Mouse (Mus musculus): Measurements from ENCODE around the gene Olfr519. TPM values are rescaled to one million over a fixed set of nuclear protein-coding genes. Genes with fewer than 3 reads are reported as not detected.

Gene Olfr519
- total and polyA plus RNA-seq, 3 experiments, result not detected

GRCm38 (mm10) chr7:108884906-108885305 lies 9.3 kb downstream of the Olfr519 start, which contains the start of gene Olfr518:
Gene Olfr518, minus strand, starts transcription at chr7:108885006.
- no peak for TF ChIP-seq SIN3A (IDR thresholded peaks at IDR 0.05; ENCODE audit: low read length)
- TF ChIP-seq SMC3 (IDR thresholded peaks at IDR 0.05; ENCODE audit: low read depth, low read length), result no peak
- no peak for TF ChIP-seq BHLHE40 (IDR thresholded peaks at IDR 0.05; ENCODE audit: borderline replicate concordance, low read depth, low read length)
- TF ChIP-seq MEF2A (IDR thresholded peaks at IDR 0.05; ENCODE audit: extremely low read depth, insufficient replicate concordance, low read depth, low read length, poor library complexity, severe bottlenecking), result no peak
- TF ChIP-seq GATA1 (IDR thresholded peaks at IDR 0.05; ENCODE audit: low read depth, low read length), result no peak
- no peaks in the 10 kb centered on the region for H3K36me3 ChIP-seq (ENCODE audit: control insufficient read depth in 1 of 2, insufficient read depth in 2 of 2, low read length in 2 of 2)
- H3K79me2 ChIP-seq (ENCODE audit: control insufficient read depth, insufficient read depth, low read length, poor library complexity), result no peaks in the 10 kb centered on the region

DNA sequence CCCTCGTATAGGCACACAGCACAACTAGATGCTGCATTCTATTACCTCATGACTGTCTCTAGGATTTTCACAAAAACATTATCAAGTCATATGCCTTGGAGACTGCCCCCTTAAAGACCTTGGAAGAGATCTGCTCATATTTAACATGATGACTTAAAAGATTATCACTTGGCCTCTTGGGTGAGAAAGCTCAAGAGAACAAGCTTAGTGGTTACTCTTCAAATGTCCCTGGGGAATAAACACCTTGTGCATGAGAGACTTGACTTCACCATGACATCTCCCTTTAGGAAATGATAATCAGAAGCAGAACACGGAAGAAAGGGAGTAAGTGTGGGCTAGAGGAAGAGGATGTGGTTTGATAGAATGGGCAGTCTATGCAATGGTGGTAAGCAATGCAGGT lies 21.9 kb downstream of the Olfr519 start, which contains the start of gene Olfr517:
Olfr517 (minus strand) TSS at position 101 of the 400 bp plus-strand sequence.
- TF ChIP-seq ZKSCAN1 (IDR thresholded peaks at IDR 0.05; ENCODE audit: low read depth, low read length), result no peak
- no peak for TF ChIP-seq MAX (IDR thresholded peaks at IDR 0.05; ENCODE audit: low read length)
- no peak for TF ChIP-seq E2F4 (IDR thresholded peaks at IDR 0.05; ENCODE audit: borderline replicate concordance, low read depth, low read length)
- TF ChIP-seq NELFE (IDR thresholded peaks at IDR 0.05; ENCODE audit: low read depth, low read length), result no peak
- TF ChIP-seq POLR2AphosphoS2 (IDR thresholded peaks at IDR 0.05; ENCODE audit: low read length), result no peak
- TF ChIP-seq MYC (IDR thresholded peaks at IDR 0.05; ENCODE audit: low read depth, low read length), result no peak
- TF ChIP-seq BHLHE40 (IDR thresholded peaks at IDR 0.05; ENCODE audit: borderline replicate concordance, low read depth, low read length), result no peak
- no peak for TF ChIP-seq MYB (IDR thresholded peaks at IDR 0.05; ENCODE audit: low read depth, low read length)
- TF ChIP-seq ZMIZ1 (IDR thresholded peaks at IDR 0.05; ENCODE audit: low read depth, low read length), result no peak
- TF ChIP-seq KAT2A (conservative IDR thresholded peaks at IDR 0.05; ENCODE audit: low read depth, low read length), result no peak
- TF ChIP-seq RCOR1 (IDR thresholded peaks at IDR 0.05; ENCODE audit: low read depth, low read length), result no peak
- Histone ChIP-seq H3K27ac (ENCODE audit: control insufficient read depth, low read depth, low read length) (no peak within 1 kb of the TSS), H3K36me3 (ENCODE audit: control insufficient read depth in 1 of 2, insufficient read depth in 2 of 2, low read length in 2 of 2) (no peaks in the 10 kb centered on the region), H3K4me1 (ENCODE audit: control insufficient read depth in 1 of 2, insufficient read depth in 2 of 2, low read length in 2 of 2) (no peaks in the 10 kb centered on the region), H3K9me3 (replicated peaks; ENCODE audit: insufficient read depth, low read length) (no peaks in the 10 kb centered on the region), H3K9ac (ENCODE audit: control insufficient read depth, low read depth, low read length, poor library complexity, severe bottlenecking) (no peak within 1 kb of the TSS), H3K4me3 (ENCODE audit: control insufficient read depth in 1 of 2, insufficient read depth in 1 of 2, low read depth in 2 of 2, low read length in 2 of 2) (no peak within 1 kb of the TSS), H3K79me2 (ENCODE audit: control insufficient read depth, insufficient read depth, low read length, poor library complexity) (no peaks in the 10 kb centered on the region), H3K27me3 (ENCODE audit: control insufficient read depth in 1 of 2, insufficient read depth in 2 of 2, low read length in 2 of 2) (no peaks in the 10 kb centered on the region)
- no peak for DNase-seq (ENCODE audit: low read depth, low spot score)

More at GRCm38 (mm10) chr7:108884906-108885305, 9.3 kb downstream of the Olfr519 start, which contains the start of gene Olfr518:
- no peak for DNase-seq (ENCODE audit: low read depth, low spot score)
- Histone ChIP-seq H3K4me3 (ENCODE audit: control insufficient read depth in 1 of 2, insufficient read depth in 1 of 2, low read depth in 2 of 2, low read length in 2 of 2) (no peak within 1 kb of the TSS), H3K9me3 (replicated peaks; ENCODE audit: insufficient read depth, low read length) (no peaks in the 10 kb centered on the region), H3K9ac (ENCODE audit: control insufficient read depth, low read depth, low read length, poor library complexity, severe bottlenecking) (no peak within 1 kb of the TSS), H3K4me1 (ENCODE audit: control insufficient read depth in 1 of 2, insufficient read depth in 2 of 2, low read length in 2 of 2) (no peaks in the 10 kb centered on the region), H3K27ac (ENCODE audit: control insufficient read depth, low read depth, low read length) (no peak within 1 kb of the TSS), H3K27me3 (ENCODE audit: control insufficient read depth in 1 of 2, insufficient read depth in 2 of 2, low read length in 2 of 2) (no peaks in the 10 kb centered on the region)

DNA sequence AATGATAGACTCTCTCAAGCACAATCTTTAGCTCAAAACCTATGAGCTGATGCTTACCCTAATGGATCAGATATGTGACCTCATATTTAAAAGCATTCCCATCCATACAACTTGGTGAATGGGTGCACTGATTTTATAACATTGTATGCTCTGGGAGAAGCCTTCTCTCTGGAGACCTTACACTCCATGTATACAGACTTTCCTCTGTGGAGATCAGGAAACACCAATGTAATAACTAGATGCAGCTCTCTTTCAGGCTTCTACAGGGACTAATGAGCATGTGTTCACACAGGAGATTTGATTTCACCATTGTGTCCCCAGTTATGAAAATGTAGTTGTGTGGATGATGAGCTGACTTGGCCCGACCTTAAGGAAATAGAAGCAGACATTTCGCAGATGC lies 43.8 kb downstream of the Olfr519 start, which contains the start of gene Olfr516:
Olfr516 (minus strand) TSS at position 101 of the 400 bp plus-strand sequence.
- no peaks in the 10 kb centered on the region for H3K4me1 ChIP-seq (ENCODE audit: control insufficient read depth in 1 of 2, insufficient read depth in 2 of 2, low read length in 2 of 2)
- H3K4me3 ChIP-seq (ENCODE audit: control insufficient read depth in 1 of 2, insufficient read depth in 1 of 2, low read depth in 2 of 2, low read length in 2 of 2), result no peak within 1 kb of the TSS
- TF ChIP-seq ZMIZ1 (IDR thresholded peaks at IDR 0.05; ENCODE audit: low read depth, low read length) (no peak), MYB (IDR thresholded peaks at IDR 0.05; ENCODE audit: low read depth, low read length) (no peak), USF2 (IDR thresholded peaks at IDR 0.05; ENCODE audit: borderline replicate concordance in 1 of 2, insufficient read depth in 1 of 2, low read depth in 1 of 2, low read length in 2 of 2) (no peak), MAX (IDR thresholded peaks at IDR 0.05; ENCODE audit: low read length) (no peak)
- no peaks in the 10 kb centered on the region for H3K79me2 ChIP-seq (ENCODE audit: control insufficient read depth, insufficient read depth, low read length, poor library complexity)
- DNase-seq (ENCODE audit: low read depth, low spot score), result no peak
- H3K9ac ChIP-seq (ENCODE audit: control insufficient read depth, low read depth, low read length, poor library complexity, severe bottlenecking), result no peak within 1 kb of the TSS
- H3K9me3 ChIP-seq (replicated peaks; ENCODE audit: insufficient read depth, low read length), result no peaks in the 10 kb centered on the region
- H3K36me3 ChIP-seq (ENCODE audit: control insufficient read depth in 1 of 2, insufficient read depth in 2 of 2, low read length in 2 of 2), result no peaks in the 10 kb centered on the region
- no peak within 1 kb of the TSS for H3K27ac ChIP-seq (ENCODE audit: control insufficient read depth, low read depth, low read length)
- no peaks in the 10 kb centered on the region for H3K27me3 ChIP-seq (ENCODE audit: control insufficient read depth in 1 of 2, insufficient read depth in 2 of 2, low read length in 2 of 2)

Data from MEL (cell line).